Mouse (Mus musculus) stomach, embryonic 15.5 days (tissue): ENCODE measurements around the gene Lfng. TPM values are rescaled to one million over a fixed set of nuclear protein-coding genes. Genes with fewer than 3 reads are reported as not detected.

Source experiments
- ATAC-seq: fragments of 200-750 bp; cut with Nextera tagmentation; 2 replicates; pipeline ENCODE4 v1.8.0; 2017; ENCODE audit warnings: low read depth, moderate number of reproducible peaks, moderate TSS enrichment; ENCODE audit not compliant: insufficient read depth, low FRiP score
- H3K27ac ChIP-seq: fragments of 300-500 bp; sonication (generic); 2 replicates; pipeline ENCODE4 v1.5.1; 2015; ENCODE audit warnings: mild to moderate bottlenecking, inconsistent platforms
- H3K27me3 ChIP-seq: fragments of 300-500 bp; sonication (generic); replicated peaks from 2 replicates; pipeline ENCODE4 v1.6.1; 2015; ENCODE audit warnings: inconsistent platforms
- H3K36me3 ChIP-seq: fragments of 300-500 bp; sonication (generic); 2 replicates; pipeline ENCODE4 v1.6.1; 2015; ENCODE audit warnings: inconsistent platforms
- H3K4me1 ChIP-seq: fragments of 300-500 bp; sonication (generic); 2 replicates; pipeline ENCODE4 v1.6.1; 2015; ENCODE audit warnings: inconsistent platforms
- H3K4me2 ChIP-seq: fragments of 300-500 bp; sonication (generic); 2 replicates; pipeline ENCODE4 v1.6.1; 2015; ENCODE audit warnings: mild to moderate bottlenecking, inconsistent platforms
- H3K4me3 ChIP-seq: fragments of 300-500 bp; sonication (generic); replicated peaks from 2 replicates; pipeline ENCODE4 v1.5.1; 2015; ENCODE audit warnings: inconsistent platforms
- H3K9ac ChIP-seq: fragments of 300-500 bp; sonication (generic); 2 replicates; pipeline ENCODE4 v1.6.1; 2015; ENCODE audit warnings: inconsistent platforms
- H3K9me3 ChIP-seq: fragments of 300-500 bp; sonication (generic); 2 replicates; pipeline ENCODE4 v1.6.1; 2016; ENCODE audit warnings: inconsistent platforms
- WGBS: fragments of 180-500 bp; shearing (Covaris S2); methylation state at CpG from one replicate; pipeline ENCODE4 v1.1.7; 2015; 5-methylcytosine and 5-hydroxymethylcytosine counted together
- polyA plus RNA-seq: library from polyadenylated mRNA; unstranded; fragments of >200 nt; fragmentation: Nextera tagmentation; extraction: Ambion mirVana; gene quantifications from 2 replicates; pipeline ENCODE4 v1.2.1, GENCODE M21; 2015

The Lfng gene
- polyA plus RNA-seq, 1 experiment from 2014 or later = 24.5 TPM

DNA sequence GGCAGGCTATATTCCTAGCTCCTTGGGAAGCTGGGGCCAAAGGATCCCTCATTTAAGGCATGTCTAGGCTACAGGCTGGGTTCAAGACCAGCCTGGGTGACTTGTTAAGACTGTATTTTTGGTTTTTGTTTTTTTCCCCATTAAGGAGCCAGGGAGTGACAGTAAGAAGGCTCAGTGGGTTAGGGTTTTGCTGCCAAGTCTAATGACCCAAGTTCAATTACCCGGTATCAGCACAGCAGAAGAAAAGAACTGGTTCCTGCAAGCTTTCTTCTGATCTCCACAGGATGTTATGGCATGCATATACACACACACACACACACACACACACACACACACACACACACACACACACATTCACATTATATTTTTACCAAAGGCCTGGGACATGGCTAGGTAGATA is 53.3 kb downstream of the Lfng start:
- H3K27me3 ChIP-seq = no peaks in the 10 kb centered on the region
- no peaks in the 10 kb centered on the region for H3K36me3 ChIP-seq
- WGBS = 85% methylated on average over 1 of the region's 1 CpGs
- H3K9ac ChIP-seq = no peak overlapping the region
- no peak for ATAC-seq
- H3K4me1 ChIP-seq = peaks cover 34% of the 10 kb centered on the region
- no peak overlapping the region for H3K27ac ChIP-seq
- no peak overlapping the region for H3K4me2 ChIP-seq
- no peaks in the 10 kb centered on the region for H3K9me3 ChIP-seq
- H3K4me3 ChIP-seq = no peak overlapping the region

DNA sequence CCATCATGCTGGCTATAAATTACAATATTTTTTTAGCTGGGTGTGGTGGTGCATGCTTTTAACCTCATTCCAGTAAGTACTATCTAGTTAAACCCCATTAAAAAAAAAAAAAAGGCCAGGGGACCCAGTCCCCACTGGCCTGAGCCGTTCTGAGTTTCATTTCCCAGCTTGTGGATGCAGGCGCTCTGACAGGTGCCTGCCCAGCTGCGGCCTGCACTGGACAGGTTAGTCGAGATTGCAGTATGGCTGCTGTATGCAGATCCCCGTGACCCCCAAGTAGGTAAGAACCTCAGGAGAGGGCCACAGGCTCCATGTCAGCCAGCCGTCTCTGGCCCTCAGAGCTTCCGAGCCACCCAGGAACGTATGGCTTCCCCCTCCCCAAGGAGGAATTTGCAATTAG is 54.3 kb downstream of the Lfng start:
- ATAC-seq = no peak
- no peaks in the 10 kb centered on the region for H3K36me3 ChIP-seq
- no peak overlapping the region for H3K9ac ChIP-seq

DNA sequence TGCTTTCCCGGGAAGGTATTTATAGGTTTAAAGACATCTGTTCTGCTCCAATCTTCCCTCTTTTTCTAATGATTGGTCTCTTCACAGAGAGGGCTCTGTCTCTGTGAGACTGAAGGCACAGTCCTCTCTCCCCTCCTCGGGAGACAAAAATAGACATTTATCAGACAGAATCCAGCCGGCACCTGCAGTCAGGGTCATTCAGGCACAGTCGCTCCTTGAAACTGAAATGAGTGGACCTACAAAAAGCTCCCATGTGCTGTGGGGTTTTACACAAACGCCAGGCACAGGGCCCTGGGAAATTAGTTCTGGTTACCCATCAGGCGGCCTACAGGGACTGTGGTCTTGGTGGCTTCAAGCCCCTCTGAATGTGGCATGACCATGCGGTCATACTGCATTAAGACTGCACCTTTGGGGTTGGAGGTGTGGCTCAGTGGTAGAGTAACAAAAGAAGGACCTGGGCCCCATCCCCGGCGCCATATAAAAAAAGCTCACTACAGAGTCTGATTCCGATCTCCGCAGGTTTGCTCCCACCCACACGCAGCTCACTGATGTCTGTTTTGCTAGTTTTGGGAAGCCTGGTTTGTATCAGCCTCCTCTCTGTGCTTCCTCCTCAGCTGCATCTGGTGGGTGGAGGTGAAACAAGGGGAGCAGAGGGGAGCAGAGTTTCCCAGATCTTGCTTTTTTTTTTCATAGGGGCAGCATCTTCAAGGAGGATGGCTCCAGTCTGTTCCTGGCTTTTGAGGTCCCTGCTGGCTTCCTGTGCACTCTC is 54.9 kb downstream of the Lfng start:
- H3K27ac ChIP-seq = peak overlapping the region; percentile 41
- ATAC-seq = no peak
- WGBS = 46% methylated on average over 12 of the region's 12 CpGs

More for the DNA sequence above, 54.3 kb downstream of the Lfng start:
- Histone ChIP-seq H3K4me3 (no peak overlapping the region), H3K27ac (peak overlapping the region; percentile 41), H3K4me2 (no peak overlapping the region), H3K27me3 (no peaks in the 10 kb centered on the region), H3K4me1 (peaks cover 34% of the 10 kb centered on the region), H3K9me3 (no peaks in the 10 kb centered on the region)
- 49% methylated on average over 8 of the region's 8 CpGs for whole genome bisulfite sequencing

DNA sequence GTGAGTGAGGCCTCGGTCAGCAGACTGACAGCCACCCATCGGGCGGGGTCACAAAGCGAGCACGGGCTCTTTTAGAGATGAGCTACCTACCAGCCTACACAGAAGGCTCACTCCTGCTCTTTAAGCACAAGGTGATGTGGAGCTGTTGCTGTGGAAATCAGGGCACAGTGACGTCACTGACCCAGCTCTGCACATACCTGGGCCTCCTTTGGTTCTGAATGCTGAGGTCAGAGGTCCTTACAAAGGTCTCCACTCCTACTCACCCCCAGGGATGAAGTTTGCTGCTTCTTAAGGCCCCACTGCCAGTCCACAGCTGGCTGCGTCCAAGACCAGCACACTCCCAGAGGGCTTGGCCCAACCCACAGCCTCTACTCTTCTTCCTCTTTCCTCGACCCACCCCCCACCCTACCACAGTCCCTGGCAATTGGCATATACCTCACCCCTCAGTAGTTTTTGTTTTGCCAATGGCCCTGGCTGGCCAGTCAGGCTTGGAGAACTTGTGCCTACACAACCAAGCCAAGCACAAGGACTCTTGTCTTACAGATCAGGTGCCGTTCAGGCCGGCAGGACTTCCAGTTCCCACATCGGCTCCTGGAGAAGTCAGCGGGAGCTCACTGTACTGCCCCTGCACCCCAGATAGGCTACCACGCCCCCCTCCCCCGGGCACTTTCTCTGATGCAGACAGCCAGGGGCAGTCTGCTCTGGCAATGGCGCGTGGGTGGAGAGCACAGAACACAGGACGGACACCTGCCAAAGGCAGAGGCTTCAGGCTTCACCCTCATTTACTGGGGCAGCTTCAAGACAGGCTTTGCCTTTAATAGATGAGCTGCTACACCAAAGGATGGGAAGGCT is 55.8 kb downstream of the Lfng start:
- 0 out of 2 replicates have a peak overlapping the region, but pooled peaks have one; percentile 57 for H3K27ac ChIP-seq
- H3K9ac ChIP-seq = no peak overlapping the region
- H3K9me3 ChIP-seq = no peaks in the 10 kb centered on the region
- ATAC-seq = 0 out of 2 replicates have a peak, but pooled peaks have one; percentile 7
- H3K36me3 ChIP-seq = 0 out of 2 replicates have a peak, but pooled peaks cover 3% of the 10 kb centered on the region
- H3K4me1 ChIP-seq = peaks cover 34% of the 10 kb centered on the region
- H3K4me3 ChIP-seq = no peak overlapping the region
- no peaks in the 10 kb centered on the region for H3K27me3 ChIP-seq
- no peak overlapping the region for H3K4me2 ChIP-seq
- 64% methylated on average over 17 of the region's 17 CpGs for WGBS

More for the DNA sequence above, 54.9 kb downstream of the Lfng start:
- no peaks in the 10 kb centered on the region for H3K36me3 ChIP-seq
- H3K4me3 ChIP-seq = no peak overlapping the region
- H3K27me3 ChIP-seq = no peaks in the 10 kb centered on the region
- no peaks in the 10 kb centered on the region for H3K9me3 ChIP-seq
- H3K4me2 ChIP-seq = no peak overlapping the region
- H3K4me1 ChIP-seq = peaks cover 34% of the 10 kb centered on the region
- no peak overlapping the region for H3K9ac ChIP-seq

DNA sequence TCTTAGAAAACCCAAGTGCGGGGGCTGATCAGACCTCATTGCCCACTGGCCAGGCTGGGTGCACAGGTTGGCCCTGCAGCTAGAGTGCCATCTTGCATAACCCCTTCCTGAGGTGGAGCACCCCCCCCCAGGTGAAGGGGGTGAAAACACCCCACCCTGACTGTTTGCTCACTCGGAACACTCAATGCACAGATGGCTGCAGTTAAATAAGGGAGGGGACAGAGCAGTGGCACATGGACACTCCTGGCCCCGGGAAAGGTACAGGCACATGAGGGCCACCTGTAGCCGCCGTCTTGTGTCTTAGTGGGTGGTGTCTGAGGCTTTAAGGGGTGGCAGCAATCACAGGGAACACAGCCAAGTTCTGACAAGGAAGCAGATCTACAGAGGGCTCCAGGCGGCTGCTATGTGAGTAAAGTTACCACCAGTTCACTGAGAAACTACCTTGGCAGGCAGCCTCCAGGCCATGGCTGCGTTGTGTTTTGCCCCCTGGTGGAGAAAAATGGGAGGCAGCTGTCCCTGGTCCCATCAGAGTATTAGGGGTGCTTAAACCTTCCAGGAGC is 56.6 kb downstream of the Lfng start:
- ATAC-seq = peak; percentile 65
- Histone ChIP-seq H3K9ac (no peak overlapping the region), H3K4me1 (peaks cover 34% of the 10 kb centered on the region), H3K4me3 (no peak overlapping the region), H3K27me3 (no peaks in the 10 kb centered on the region), H3K27ac (peak overlapping the region; percentile 57; the same call in 1 of the 2 replicates), H3K4me2 (no peak overlapping the region), H3K9me3 (peaks cover 2% of the 10 kb centered on the region; the same call in 1 of the 2 replicates), H3K36me3 (peaks cover 9% of the 10 kb centered on the region)
- 40% methylated on average over 7 of the region's 7 CpGs for WGBS

Other genes with a start within 250 kb of the Lfng start
- gene Snx8, start 218.1 kb upstream of the Lfng start, polyA plus RNA-seq = 16.9 and 17.3 TPM in 2 replicates
- 129 and 141 TPM in 2 replicates for gene Eif3b, start 188.0 kb upstream of the Lfng start, polyA plus RNA-seq
- not detected in 2 replicates for gene Gm4869, start 161.7 kb upstream of the Lfng start, polyA plus RNA-seq
- gene Chst12, start 101.8 kb upstream of the Lfng start, polyA plus RNA-seq = 21.1 and 21.7 TPM in 2 replicates
- 0.23 and 0.39 TPM in 2 replicates for gene Grifin, start 42.2 kb upstream of the Lfng start, polyA plus RNA-seq
- gene Ttyh3, start 41.7 kb downstream of the Lfng start, polyA plus RNA-seq = 31.9 and 38.0 TPM in 2 replicates
- gene Iqce, start 95.1 kb downstream of the Lfng start, polyA plus RNA-seq = 20.3 and 21.1 TPM in 2 replicates
- 18.7 and 20.4 TPM in 2 replicates for gene Brat1, start 97.7 kb downstream of the Lfng start, polyA plus RNA-seq
- gene Amz1, start 116.8 kb downstream of the Lfng start, polyA plus RNA-seq = 1.1 and 1.3 TPM in 2 replicates
- gene Gna12, start 223.1 kb downstream of the Lfng start, polyA plus RNA-seq = 49.5 and 50.1 TPM in 2 replicates